Mouse (Mus musculus): ENCODE data around the gene Fmnl3.

- TF ChIP-seq CTCF (IDR thresholded peaks at IDR 0.05; ENCODE audit: low read depth, low read length) (no peak), TAL1 (conservative IDR thresholded peaks at IDR 0.05; ENCODE audit: low read depth, low read length) (no peak)
Observed at GRCm38 (mm10) chr15:99393386-99394252, 23.3 kb upstream of the Fmnl3 start.
